Mouse (Mus musculus): ENCODE results near the gene Pde8a. TPM values are rescaled to one million over a fixed set of nuclear protein-coding genes. Genes with fewer than 3 reads are reported as not detected.
A peak's percentile ranks its signal among the peaks of the same experiment; 100 is the strongest.

Gene Pde8a
- polyA plus RNA-seq, 1 experiment from 2014 or later, result 6.8 TPM

- peaks cover 65% of the 10 kb centered on the region for H3K36me3 ChIP-seq (ENCODE audit: insufficient read depth)
Observed at GRCm38 (mm10) chr7:81342356-81343094, 129.1 kb downstream of the Pde8a start.

GRCm38 (mm10) chr7:81343316-81343715, 129.9 kb downstream of the Pde8a start:
- DNase-seq, result no peak
- 26% methylated on average over 8 of the region's 8 CpGs for WGBS
- H3K36me3 ChIP-seq (ENCODE audit: insufficient read depth), result peaks cover 57% of the 10 kb centered on the region

More at GRCm38 (mm10) chr7:81342356-81343094, 129.1 kb downstream of the Pde8a start:
- Histone ChIP-seq H3K4me3 (ENCODE audit: low read depth, low read length) (peak overlapping the region; percentile 96), H3K9ac (peak overlapping the region; percentile 99), H3K9me3 (ENCODE audit: low read depth, low read length) (no peaks in the 10 kb centered on the region), H3K27me3 (ENCODE audit: insufficient read depth, low read length) (no peaks in the 10 kb centered on the region), H3K4me1 (ENCODE audit: insufficient read depth) (peaks cover 12% of the 10 kb centered on the region; the same call in 1 of the 2 replicates), H3K27ac (ENCODE audit: low read depth) (no peak overlapping the region), H3K4me2 (peak overlapping the region; percentile 99)
- DNase-seq, result no peak
- ATAC-seq (ENCODE audit: insufficient read depth), result no peak
- TF ChIP-seq CTCF (IDR thresholded peaks at IDR 0.05; ENCODE audit: low read depth), result no peak
- WGBS, result 63% methylated on average over 8 of the region's 8 CpGs

GRCm38 (mm10) chr7:81343831-81344230, 130.4 kb downstream of the Pde8a start:
- no peaks in the 10 kb centered on the region for H3K27me3 ChIP-seq (ENCODE audit: insufficient read depth, low read length)
- 4% methylated on average over 10 of the region's 10 CpGs for WGBS
- peak overlapping the region; percentile 20; the same call in 1 of the 2 replicates for H3K27ac ChIP-seq (ENCODE audit: low read depth)
- TF ChIP-seq CTCF (IDR thresholded peaks at IDR 0.05; ENCODE audit: low read depth), result no peak
- H3K36me3 ChIP-seq (ENCODE audit: insufficient read depth), result peaks cover 52% of the 10 kb centered on the region
- peak overlapping the region; percentile 99 for H3K4me2 ChIP-seq
- DNase-seq (no peak), ATAC-seq (ENCODE audit: insufficient read depth) (no peak)
- peak overlapping the region; percentile 96 for H3K4me3 ChIP-seq (ENCODE audit: low read depth, low read length)
- no peaks in the 10 kb centered on the region for H3K9me3 ChIP-seq (ENCODE audit: low read depth, low read length)
- H3K4me1 ChIP-seq (ENCODE audit: insufficient read depth), result peaks cover 12% of the 10 kb centered on the region; the same call in 1 of the 2 replicates
- H3K9ac ChIP-seq, result peak overlapping the region; percentile 99

More at GRCm38 (mm10) chr7:81343316-81343715, 129.9 kb downstream of the Pde8a start:
- H3K4me1 ChIP-seq (ENCODE audit: insufficient read depth), result peaks cover 12% of the 10 kb centered on the region; the same call in 1 of the 2 replicates
- H3K4me3 ChIP-seq (ENCODE audit: low read depth, low read length), result peak overlapping the region; percentile 96
- peak overlapping the region; percentile 99 for H3K4me2 ChIP-seq
- H3K9me3 ChIP-seq (ENCODE audit: low read depth, low read length), result no peaks in the 10 kb centered on the region
- no peak for ATAC-seq (ENCODE audit: insufficient read depth)
- no peak overlapping the region; the same call in 1 of the 2 replicates for H3K27ac ChIP-seq (ENCODE audit: low read depth)
- H3K9ac ChIP-seq, result peak overlapping the region; percentile 99
- no peaks in the 10 kb centered on the region for H3K27me3 ChIP-seq (ENCODE audit: insufficient read depth, low read length)
- no peak for TF ChIP-seq CTCF (IDR thresholded peaks at IDR 0.05; ENCODE audit: low read depth)

- under 1% methylated on average over 85 of the region's 85 CpGs for WGBS
- Histone ChIP-seq H3K27me3 (ENCODE audit: insufficient read depth, low read length) (no peaks in the 10 kb centered on the region), H3K4me2 (peak within 1 kb of the TSS; percentile 99), H3K4me1 (ENCODE audit: insufficient read depth) (peaks cover 12% of the 10 kb centered on the region; the same call in 1 of the 2 replicates), H3K4me3 (ENCODE audit: low read depth, low read length) (peak within 1 kb of the TSS; percentile 96), H3K36me3 (ENCODE audit: insufficient read depth) (peaks cover 42% of the 10 kb centered on the region), H3K9me3 (ENCODE audit: low read depth, low read length) (no peaks in the 10 kb centered on the region), H3K27ac (ENCODE audit: low read depth) (peak within 1 kb of the TSS; percentile 93), H3K9ac (peak within 1 kb of the TSS; percentile 99)
- ATAC-seq (ENCODE audit: insufficient read depth), result peak; percentile 89
- TF ChIP-seq CTCF (IDR thresholded peaks at IDR 0.05; ENCODE audit: low read depth), result peak; percentile 93
- DNase-seq, result peak; percentile 97
Observed at GRCm38 (mm10) chr7:81344544-81345446, 131.4 kb downstream of the Pde8a start, which contains the start of gene Rps17. TSS of gene Rps17 (minus strand) at chr7:81345254.

- peaks cover 12% of the 10 kb centered on the region; the same call in 1 of the 2 replicates for H3K4me1 ChIP-seq (ENCODE audit: insufficient read depth)
Observed at GRCm38 (mm10) chr7:81345447-81346170, 132.2 kb downstream of the Pde8a start.

GRCm38 (mm10) chr7:81348206-81348605, 134.8 kb downstream of the Pde8a start:
- 65% methylated on average over 7 of the region's 7 CpGs for WGBS
- Histone ChIP-seq H3K4me1 (ENCODE audit: insufficient read depth) (peaks cover 7% of the 10 kb centered on the region; the same call in 1 of the 2 replicates), H3K36me3 (ENCODE audit: insufficient read depth) (peaks cover 9% of the 10 kb centered on the region), H3K27me3 (ENCODE audit: insufficient read depth, low read length) (no peaks in the 10 kb centered on the region), H3K27ac (ENCODE audit: low read depth) (no peak overlapping the region), H3K9me3 (ENCODE audit: low read depth, low read length) (no peaks in the 10 kb centered on the region), H3K9ac (no peak overlapping the region), H3K4me3 (ENCODE audit: low read depth, low read length) (no peak overlapping the region), H3K4me2 (no peak overlapping the region)
- no peak for TF ChIP-seq CTCF (IDR thresholded peaks at IDR 0.05; ENCODE audit: low read depth)
- ATAC-seq (ENCODE audit: insufficient read depth) (no peak), DNase-seq (no peak)

More at GRCm38 (mm10) chr7:81345447-81346170, 132.2 kb downstream of the Pde8a start:
- Histone ChIP-seq H3K4me2 (peak overlapping the region; percentile 60), H3K4me3 (ENCODE audit: low read depth, low read length) (peak overlapping the region; percentile 96), H3K27ac (ENCODE audit: low read depth) (0 out of 2 replicates have a peak overlapping the region, but pooled peaks have one; percentile 61), H3K9ac (peak overlapping the region; percentile 48; the same call in 1 of the 2 replicates), H3K9me3 (ENCODE audit: low read depth, low read length) (no peaks in the 10 kb centered on the region), H3K36me3 (ENCODE audit: insufficient read depth) (peaks cover 34% of the 10 kb centered on the region), H3K27me3 (ENCODE audit: insufficient read depth, low read length) (no peaks in the 10 kb centered on the region)
- no peak for TF ChIP-seq CTCF (IDR thresholded peaks at IDR 0.05; ENCODE audit: low read depth)
- ATAC-seq (ENCODE audit: insufficient read depth), result 0 out of 2 replicates have a peak, but pooled peaks have one; percentile 0
- 60% methylated on average over 15 of the region's 15 CpGs for WGBS
- no peak for DNase-seq

All from lung, embryonic 14.5 days (tissue).